Mouse (Mus musculus): ENCODE measurements around the gene Tldc2. TPM values are rescaled to one million over a fixed set of nuclear protein-coding genes. Genes with fewer than 3 reads are reported as not detected.

The Tldc2 gene
- polyA plus RNA-seq, 1 experiment from 2014 or later: 0.38 TPM

DNA sequence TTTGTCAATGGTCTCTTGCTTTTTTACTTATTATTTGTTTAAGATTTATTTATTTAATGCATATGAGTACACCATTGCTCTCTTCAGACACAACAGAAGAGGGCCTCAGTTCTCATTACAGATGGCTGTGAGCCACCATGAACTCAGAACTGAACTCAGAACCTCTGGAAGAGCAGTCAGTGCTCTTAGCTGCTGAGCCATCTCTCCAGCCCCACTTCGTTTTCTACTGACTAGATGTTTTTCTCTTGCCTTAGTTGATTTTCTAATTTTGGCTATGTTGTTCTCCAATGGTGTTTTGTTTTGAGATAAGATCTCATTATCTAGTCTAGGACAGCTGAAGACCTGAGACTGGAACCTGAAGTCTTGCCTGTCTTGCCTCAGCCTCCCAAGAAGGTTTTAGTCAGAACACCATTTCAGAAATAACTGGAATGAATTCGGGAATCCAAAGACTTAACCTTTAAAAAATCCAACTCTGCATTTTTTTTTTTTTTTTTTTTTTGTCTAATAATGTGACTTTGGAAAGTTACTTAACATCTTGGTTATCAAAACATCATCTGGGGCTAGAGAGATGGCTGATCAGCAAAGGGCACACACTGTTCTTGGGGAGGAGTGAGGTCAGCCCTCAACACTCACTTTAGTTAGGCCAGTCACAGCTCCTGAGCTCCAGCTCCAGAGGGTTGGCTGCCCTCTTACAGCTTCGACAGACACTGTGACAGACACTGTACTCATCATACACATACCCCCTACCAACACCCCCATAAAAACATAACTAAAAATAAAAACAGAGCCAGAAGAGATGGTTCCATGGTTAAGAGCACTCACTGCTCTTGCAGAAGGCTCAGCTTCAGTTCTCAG lies 46.1 kb downstream of the Tldc2 start:
- Histone ChIP-seq H3K4me2 (replicated peaks; ENCODE audit: low read depth, low read length) (no peak overlapping the region; the same call in 1 of the 2 replicates), H3K27ac (ENCODE audit: low read depth, low read length) (no peak overlapping the region), H3K9ac (ENCODE audit: low read depth, low read length) (no peak overlapping the region), H3K27me3 (ENCODE audit: control insufficient read depth, insufficient read depth, low read length) (no peaks in the 10 kb centered on the region), H3K4me1 (ENCODE audit: control insufficient read depth, insufficient read depth, low read length) (no peaks in the 10 kb centered on the region; the same call in none of the 2 replicates), H3K9me3 (ENCODE audit: control insufficient read depth, low read length) (no peaks in the 10 kb centered on the region), H3K36me3 (ENCODE audit: control insufficient read depth, insufficient read depth, low read length) (peaks cover 4% of the 10 kb centered on the region; the same call in 1 of the 2 replicates), H3K4me3 (ENCODE audit: low read length) (no peak overlapping the region)
- WGBS: 80% methylated on average over 3 of the region's 3 CpGs
- no peak for ATAC-seq (ENCODE audit: low FRiP score, low TSS enrichment)

DNA sequence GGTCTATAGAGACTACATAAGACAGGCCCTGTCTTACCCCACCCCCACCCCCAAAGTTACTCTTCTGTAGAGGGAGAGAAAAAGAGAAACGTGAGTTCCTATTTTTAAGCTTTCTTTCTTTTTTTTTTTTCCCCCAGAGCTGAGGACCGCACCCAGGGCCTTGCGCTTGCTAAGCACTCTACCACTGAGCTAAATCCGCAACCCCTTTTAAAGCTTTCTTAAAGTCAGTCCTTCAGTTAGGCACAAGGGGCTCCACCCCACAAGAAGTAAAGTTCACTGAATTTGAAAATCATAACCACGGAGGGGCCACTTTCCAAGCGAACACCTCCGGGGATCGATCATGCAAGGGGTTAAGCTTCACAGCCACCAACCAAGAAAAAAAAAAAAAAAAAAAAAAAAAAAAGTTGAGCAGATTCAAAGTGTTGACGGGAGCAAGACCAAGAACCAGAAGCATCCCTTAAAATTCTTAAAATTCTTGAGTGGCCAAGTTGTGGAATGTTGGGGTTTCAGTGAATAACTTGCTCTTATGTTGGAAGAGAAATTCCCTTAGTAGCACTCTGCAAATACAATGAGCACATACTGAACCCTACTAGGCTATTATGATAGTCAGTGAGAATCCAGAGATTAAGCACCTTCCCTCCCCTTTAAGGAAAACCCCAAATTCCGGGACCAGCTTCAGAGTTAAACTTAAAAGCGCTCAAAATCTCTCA lies 47.1 kb downstream of the Tldc2 start:
- H3K4me1 ChIP-seq (ENCODE audit: control insufficient read depth, insufficient read depth, low read length): no peaks in the 10 kb centered on the region; the same call in none of the 2 replicates
- no peaks in the 10 kb centered on the region for H3K9me3 ChIP-seq (ENCODE audit: control insufficient read depth, low read length)
- peaks cover 1% of the 10 kb centered on the region; the same call in 1 of the 2 replicates for H3K36me3 ChIP-seq (ENCODE audit: control insufficient read depth, insufficient read depth, low read length)
- H3K27ac ChIP-seq (ENCODE audit: low read depth, low read length): no peak overlapping the region
- no peak for ATAC-seq (ENCODE audit: low FRiP score, low TSS enrichment)
- peak overlapping the region; percentile 79 for H3K4me3 ChIP-seq (ENCODE audit: low read length)
- H3K27me3 ChIP-seq (ENCODE audit: control insufficient read depth, insufficient read depth, low read length): no peaks in the 10 kb centered on the region
- 24% methylated on average over 11 of the region's 11 CpGs for whole genome bisulfite sequencing
- peak overlapping the region; percentile 78 for H3K9ac ChIP-seq (ENCODE audit: low read depth, low read length)
- peak overlapping the region; percentile 82 for H3K4me2 ChIP-seq (replicated peaks; ENCODE audit: low read depth, low read length)

DNA sequence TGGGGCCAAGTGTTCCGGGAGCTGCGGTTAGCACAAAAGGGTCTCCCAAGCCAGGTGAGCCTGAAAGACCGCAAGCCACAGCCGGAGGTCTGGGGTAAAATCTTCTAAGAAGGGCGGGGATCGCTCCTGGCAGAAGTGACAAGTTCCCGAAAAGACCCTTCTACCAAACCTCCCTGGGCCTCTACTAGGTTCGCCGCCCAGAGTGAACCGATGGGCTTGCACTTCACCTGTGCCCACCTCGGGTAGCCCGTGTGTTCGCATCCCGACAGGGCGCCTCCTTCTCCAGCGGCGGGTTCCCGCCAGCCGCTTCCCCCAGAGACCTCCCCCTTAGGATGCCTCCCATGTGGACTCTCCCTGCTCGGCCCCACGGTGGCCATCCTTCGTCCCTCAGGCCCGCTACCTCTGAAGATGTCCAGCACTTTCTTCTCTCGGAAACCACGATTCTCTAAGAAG lies 47.6 kb downstream of the Tldc2 start:
- Histone ChIP-seq H3K36me3 (ENCODE audit: control insufficient read depth, insufficient read depth, low read length) (no peaks in the 10 kb centered on the region), H3K4me1 (ENCODE audit: control insufficient read depth, insufficient read depth, low read length) (no peaks in the 10 kb centered on the region; the same call in none of the 2 replicates), H3K9me3 (ENCODE audit: control insufficient read depth, low read length) (no peaks in the 10 kb centered on the region), H3K27me3 (ENCODE audit: control insufficient read depth, insufficient read depth, low read length) (no peaks in the 10 kb centered on the region), H3K4me2 (replicated peaks; ENCODE audit: low read depth, low read length) (peak overlapping the region; percentile 82), H3K4me3 (ENCODE audit: low read length) (peak overlapping the region; percentile 79), H3K27ac (ENCODE audit: low read depth, low read length) (peak overlapping the region; percentile 43; the same call in 1 of the 2 replicates), H3K9ac (ENCODE audit: low read depth, low read length) (peak overlapping the region; percentile 78)
- WGBS: under 1% methylated on average over 25 of the region's 25 CpGs
- peak; percentile 72 for ATAC-seq (ENCODE audit: low FRiP score, low TSS enrichment)

DNA sequence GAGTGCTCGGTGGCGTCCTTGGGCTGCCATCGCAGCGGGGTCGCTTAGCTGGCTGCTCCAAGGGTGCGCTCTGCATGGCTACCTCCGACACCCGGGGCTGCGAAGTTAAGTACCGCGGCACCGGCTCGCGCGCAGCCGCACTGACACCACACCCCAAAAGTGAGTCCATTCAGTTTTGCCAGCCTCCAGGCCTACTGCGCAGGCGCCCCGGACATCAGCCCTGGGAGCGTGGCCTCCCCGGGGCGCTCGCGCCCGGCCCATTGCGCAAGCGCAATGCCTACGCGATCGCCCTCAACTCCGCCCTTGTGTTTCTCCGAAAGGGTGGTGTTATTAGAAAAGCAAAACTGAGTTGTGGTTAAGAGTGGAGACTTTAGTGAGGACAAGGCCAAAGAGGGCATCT lies 48.2 kb downstream of the Tldc2 start, which contains the start of gene Samhd1:
Samhd1 (minus strand) TSS at position 252 of the 400 bp plus-strand sequence.
- peak within 1 kb of the TSS; percentile 82 for H3K4me2 ChIP-seq (replicated peaks; ENCODE audit: low read depth, low read length)
- no peaks in the 10 kb centered on the region; the same call in none of the 2 replicates for H3K4me1 ChIP-seq (ENCODE audit: control insufficient read depth, insufficient read depth, low read length)
- peak within 1 kb of the TSS; percentile 78 for H3K9ac ChIP-seq (ENCODE audit: low read depth, low read length)
- H3K36me3 ChIP-seq (ENCODE audit: control insufficient read depth, insufficient read depth, low read length): no peaks in the 10 kb centered on the region
- H3K27ac ChIP-seq (ENCODE audit: low read depth, low read length): peak within 1 kb of the TSS; percentile 64
- peak within 1 kb of the TSS; percentile 79 for H3K4me3 ChIP-seq (ENCODE audit: low read length)
- WGBS: under 1% methylated on average over 32 of the region's 32 CpGs
- no peaks in the 10 kb centered on the region for H3K27me3 ChIP-seq (ENCODE audit: control insufficient read depth, insufficient read depth, low read length)
- peak; percentile 94 for ATAC-seq (ENCODE audit: low FRiP score, low TSS enrichment)
- H3K9me3 ChIP-seq (ENCODE audit: control insufficient read depth, low read length): 0 out of 2 replicates have a peak, but pooled peaks cover 3% of the 10 kb centered on the region

DNA sequence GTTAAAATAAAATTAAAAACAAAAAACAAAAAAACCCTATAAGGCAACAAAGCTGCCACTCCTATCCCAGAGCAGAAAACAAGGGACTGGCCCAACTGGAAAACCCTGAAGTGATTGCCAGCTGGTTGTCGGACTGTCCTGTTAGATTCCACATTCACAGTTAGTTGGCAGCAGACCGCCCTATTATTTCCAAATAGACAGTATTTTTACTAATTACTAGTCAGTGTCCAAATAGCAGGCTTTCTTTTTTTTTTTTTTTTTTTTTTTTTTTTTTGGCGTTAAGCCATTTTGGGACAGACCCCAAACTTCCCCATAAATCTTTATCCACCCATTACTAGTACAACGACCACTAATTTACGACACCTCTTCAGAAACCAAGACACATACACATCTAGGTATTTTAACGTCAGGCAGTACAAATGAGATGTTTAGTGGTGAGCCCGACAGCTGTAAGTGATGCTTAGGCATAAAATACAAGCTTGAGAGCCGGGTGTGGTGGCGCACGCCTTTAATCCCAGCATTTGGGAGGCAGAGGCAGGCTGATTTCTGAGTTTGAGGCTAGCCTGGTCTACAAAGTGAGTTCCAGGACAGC lies 48.8 kb downstream of the Tldc2 start:
- H3K4me3 ChIP-seq (ENCODE audit: low read length): peak overlapping the region; percentile 79
- ATAC-seq (ENCODE audit: low FRiP score, low TSS enrichment): 0 out of 2 replicates have a peak, but pooled peaks have one; percentile 20
- peak overlapping the region; percentile 82 for H3K4me2 ChIP-seq (replicated peaks; ENCODE audit: low read depth, low read length)
- H3K27ac ChIP-seq (ENCODE audit: low read depth, low read length): peak overlapping the region; percentile 64
- peak overlapping the region; percentile 78; the same call in 1 of the 2 replicates for H3K9ac ChIP-seq (ENCODE audit: low read depth, low read length)
- no peaks in the 10 kb centered on the region for H3K27me3 ChIP-seq (ENCODE audit: control insufficient read depth, insufficient read depth, low read length)
- no peaks in the 10 kb centered on the region; the same call in none of the 2 replicates for H3K4me1 ChIP-seq (ENCODE audit: control insufficient read depth, insufficient read depth, low read length)
- 0 out of 2 replicates have a peak, but pooled peaks cover 3% of the 10 kb centered on the region for H3K9me3 ChIP-seq (ENCODE audit: control insufficient read depth, low read length)
- WGBS: 73% methylated on average over 10 of the region's 10 CpGs
- no peaks in the 10 kb centered on the region for H3K36me3 ChIP-seq (ENCODE audit: control insufficient read depth, insufficient read depth, low read length)

DNA sequence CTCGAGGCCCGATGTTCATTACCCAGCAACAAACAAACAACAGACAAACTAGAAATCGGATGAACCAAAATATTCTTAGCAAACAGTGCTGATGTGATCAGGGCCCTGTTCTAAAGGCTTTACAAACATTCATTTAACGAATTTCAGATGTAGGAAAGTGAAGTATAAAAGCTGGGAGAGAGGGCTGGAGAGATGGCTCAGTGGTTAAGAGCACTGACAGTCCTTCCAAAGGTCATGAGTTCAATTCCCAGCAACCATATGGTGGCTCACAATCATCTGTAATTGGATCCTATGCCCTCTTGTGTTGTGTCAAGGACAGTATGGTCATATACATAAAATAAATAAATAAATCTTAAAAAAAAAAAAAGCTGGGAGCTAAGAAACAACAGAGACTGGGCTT lies 49.3 kb downstream of the Tldc2 start:
- Histone ChIP-seq H3K27ac (ENCODE audit: low read depth, low read length) (no peak overlapping the region), H3K36me3 (ENCODE audit: control insufficient read depth, insufficient read depth, low read length) (no peaks in the 10 kb centered on the region), H3K4me3 (ENCODE audit: low read length) (no peak overlapping the region), H3K9ac (ENCODE audit: low read depth, low read length) (no peak overlapping the region), H3K4me1 (ENCODE audit: control insufficient read depth, insufficient read depth, low read length) (no peaks in the 10 kb centered on the region; the same call in none of the 2 replicates), H3K9me3 (ENCODE audit: control insufficient read depth, low read length) (0 out of 2 replicates have a peak, but pooled peaks cover 3% of the 10 kb centered on the region), H3K4me2 (replicated peaks; ENCODE audit: low read depth, low read length) (no peak overlapping the region), H3K27me3 (ENCODE audit: control insufficient read depth, insufficient read depth, low read length) (no peaks in the 10 kb centered on the region)
- WGBS: 95% methylated on average over 4 of the region's 4 CpGs
- ATAC-seq (ENCODE audit: low FRiP score, low TSS enrichment): no peak

DNA sequence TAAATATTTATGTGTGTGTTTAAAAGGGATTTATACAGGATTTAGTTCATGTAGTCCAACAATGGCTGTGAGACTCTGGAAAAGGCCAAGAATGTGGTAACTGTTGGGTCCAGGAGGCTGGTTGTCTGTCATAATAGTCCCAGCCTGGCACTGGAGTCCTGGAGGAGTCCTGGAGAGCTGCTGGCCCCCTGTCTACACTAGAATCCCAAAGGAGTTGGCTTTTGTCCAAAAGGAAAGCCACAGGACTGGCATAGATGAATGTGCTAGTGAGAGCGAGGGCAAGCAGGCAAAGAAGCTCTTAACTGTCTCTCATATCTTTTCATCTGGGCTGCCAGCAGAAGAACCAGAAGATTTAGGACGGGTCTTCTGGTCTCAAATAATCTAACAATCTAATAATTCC lies 49.8 kb downstream of the Tldc2 start:
- H3K4me1 ChIP-seq (ENCODE audit: control insufficient read depth, insufficient read depth, low read length): no peaks in the 10 kb centered on the region; the same call in none of the 2 replicates
- 0 out of 2 replicates have a peak, but pooled peaks cover 3% of the 10 kb centered on the region for H3K9me3 ChIP-seq (ENCODE audit: control insufficient read depth, low read length)
- H3K4me3 ChIP-seq (ENCODE audit: low read length): no peak overlapping the region
- H3K9ac ChIP-seq (ENCODE audit: low read depth, low read length): no peak overlapping the region
- H3K36me3 ChIP-seq (ENCODE audit: control insufficient read depth, insufficient read depth, low read length): no peaks in the 10 kb centered on the region
- H3K4me2 ChIP-seq (replicated peaks; ENCODE audit: low read depth, low read length): no peak overlapping the region
- ATAC-seq (ENCODE audit: low FRiP score, low TSS enrichment): no peak
- 92% methylated on average over 2 of the region's 2 CpGs for WGBS
- no peaks in the 10 kb centered on the region for H3K27me3 ChIP-seq (ENCODE audit: control insufficient read depth, insufficient read depth, low read length)
- no peak overlapping the region for H3K27ac ChIP-seq (ENCODE audit: low read depth, low read length)

DNA sequence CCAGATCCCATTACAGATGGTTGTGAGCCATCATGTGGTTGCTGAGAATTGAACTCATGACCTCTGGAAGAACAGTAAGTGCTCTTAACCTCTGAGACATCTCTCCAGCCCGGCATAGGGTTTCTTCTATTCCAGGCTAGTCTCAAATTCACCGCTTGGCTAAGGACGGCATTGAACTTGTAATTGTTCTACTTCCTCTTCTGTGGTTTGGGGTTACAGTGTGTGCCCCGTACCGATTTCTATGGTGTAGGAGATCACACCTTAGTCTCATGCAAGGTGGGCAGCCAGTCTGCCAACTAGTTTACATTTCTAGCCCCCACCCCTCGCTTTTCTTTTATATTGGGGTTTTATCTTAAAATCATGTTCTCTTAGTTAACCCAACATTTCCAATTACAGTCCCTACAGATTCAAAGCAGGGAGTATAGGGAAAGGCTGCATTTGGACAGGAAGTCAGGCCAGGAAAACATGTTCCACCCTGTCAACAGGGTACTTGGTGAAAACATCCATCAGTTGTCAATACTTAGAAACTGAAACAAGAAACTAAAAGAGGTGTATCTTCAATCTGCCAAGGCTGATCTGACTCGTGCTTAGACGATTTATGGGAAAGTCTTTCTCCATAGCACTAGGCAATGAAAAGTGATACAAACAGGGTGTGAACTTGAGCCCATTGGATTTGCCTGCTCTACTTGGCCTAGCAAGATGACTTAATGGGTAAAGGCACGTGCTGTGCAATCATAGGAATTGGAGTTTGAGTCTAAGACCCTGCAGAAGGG lies 51.3 kb downstream of the Tldc2 start:
- H3K4me3 ChIP-seq (ENCODE audit: low read length): no peak overlapping the region
- WGBS: 78% methylated on average over 9 of the region's 9 CpGs
- no peak overlapping the region for H3K4me2 ChIP-seq (replicated peaks; ENCODE audit: low read depth, low read length)
- 0 out of 2 replicates have a peak, but pooled peaks cover 3% of the 10 kb centered on the region for H3K9me3 ChIP-seq (ENCODE audit: control insufficient read depth, low read length)
- ATAC-seq (ENCODE audit: low FRiP score, low TSS enrichment): no peak
- H3K27me3 ChIP-seq (ENCODE audit: control insufficient read depth, insufficient read depth, low read length): no peaks in the 10 kb centered on the region
- no peak overlapping the region for H3K9ac ChIP-seq (ENCODE audit: low read depth, low read length)
- no peak overlapping the region for H3K27ac ChIP-seq (ENCODE audit: low read depth, low read length)
- H3K4me1 ChIP-seq (ENCODE audit: control insufficient read depth, insufficient read depth, low read length): no peaks in the 10 kb centered on the region; the same call in none of the 2 replicates
- no peaks in the 10 kb centered on the region for H3K36me3 ChIP-seq (ENCODE audit: control insufficient read depth, insufficient read depth, low read length)
